Mouse (Mus musculus): Measurements from ENCODE around the gene Ankrd23. TPM values are rescaled to one million over a fixed set of nuclear protein-coding genes. Genes with fewer than 3 reads are reported as not detected.

The Ankrd23 gene
- polyA plus RNA-seq, 1 experiment = 18.0 TPM

DNA sequence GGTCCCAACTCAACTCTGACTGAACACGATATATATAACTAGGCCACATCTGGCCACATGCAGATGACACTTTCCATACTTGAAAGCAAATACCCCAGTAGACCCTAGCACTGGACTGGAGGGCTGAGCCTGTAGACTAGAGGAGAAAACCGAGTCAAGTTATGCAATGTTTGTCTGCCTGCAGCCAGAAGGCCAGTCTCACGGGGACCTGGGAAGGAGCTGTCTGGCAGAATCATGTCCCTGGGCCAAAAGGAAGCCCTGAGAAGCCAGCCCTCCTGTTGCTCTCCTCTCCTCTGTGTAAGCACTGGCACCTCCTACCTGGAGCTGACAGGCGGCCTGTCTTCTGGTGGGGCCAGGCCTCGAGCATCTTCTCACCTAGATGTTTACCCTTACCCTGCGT is 38.7 kb upstream of the Ankrd23 start:
- 67% methylated on average over 6 of the region's 6 CpGs for WGBS
- H3K4me1 ChIP-seq (ENCODE audit: control insufficient read depth, insufficient read depth, low read length) = no peaks in the 10 kb centered on the region
- TF ChIP-seq POLR2A (IDR thresholded peaks at IDR 0.05; ENCODE audit: borderline replicate concordance, control insufficient read depth, low read depth, low read length) (no peak), CTCF (IDR thresholded peaks at IDR 0.05; ENCODE audit: control insufficient read depth, insufficient read depth, low read length) (no peak)
- no peak overlapping the region for H3K4me3 ChIP-seq (replicated peaks; ENCODE audit: control insufficient read depth, low read depth, low read length)
- H3K27ac ChIP-seq (ENCODE audit: control insufficient read depth, insufficient read depth, low read depth, low read length, poor library complexity) = no peak overlapping the region

DNA sequence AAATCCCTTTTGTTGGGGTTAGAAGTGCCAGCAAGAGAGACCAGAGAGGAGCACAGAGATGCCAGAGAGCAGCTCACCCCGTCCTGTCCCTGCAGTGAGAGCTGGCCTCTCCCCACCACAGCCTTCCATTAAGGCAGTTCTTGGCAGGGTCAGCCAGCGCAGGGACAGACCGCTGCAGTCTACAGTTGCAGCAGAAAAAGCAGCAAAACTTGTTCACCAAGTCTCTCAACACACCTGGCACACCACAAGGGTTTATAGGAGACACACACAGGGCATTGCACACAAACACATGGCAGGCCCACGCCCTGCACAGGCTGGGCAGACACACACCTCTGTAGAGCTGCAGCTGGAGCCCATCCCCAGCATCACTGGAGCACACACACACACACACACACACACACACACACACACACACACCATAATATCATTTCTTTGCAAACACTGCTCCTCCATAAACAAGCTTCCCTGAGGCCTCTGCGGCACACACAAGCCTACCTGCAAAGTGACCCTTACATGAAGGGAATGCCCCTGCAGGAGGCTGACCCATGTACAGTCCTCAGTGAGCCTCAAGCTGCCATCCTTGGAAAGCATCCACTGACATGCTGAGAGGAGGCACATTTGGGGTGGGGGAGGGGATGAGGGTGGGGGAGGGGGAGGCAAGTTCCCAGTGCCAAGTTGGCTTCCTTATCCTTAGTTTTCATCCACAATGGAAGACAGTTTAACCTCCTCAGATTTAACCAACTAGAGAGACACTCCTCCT is 37.7 kb upstream of the Ankrd23 start:
- 73% methylated on average over 5 of the region's 5 CpGs for WGBS
- H3K27ac ChIP-seq (ENCODE audit: control insufficient read depth, insufficient read depth, low read depth, low read length, poor library complexity) = no peak overlapping the region
- TF ChIP-seq CTCF (IDR thresholded peaks at IDR 0.05; ENCODE audit: control insufficient read depth, insufficient read depth, low read length) (no peak), POLR2A (IDR thresholded peaks at IDR 0.05; ENCODE audit: borderline replicate concordance, control insufficient read depth, low read depth, low read length) (no peak)
- no peaks in the 10 kb centered on the region for H3K4me1 ChIP-seq (ENCODE audit: control insufficient read depth, insufficient read depth, low read length)
- no peak overlapping the region for H3K4me3 ChIP-seq (replicated peaks; ENCODE audit: control insufficient read depth, low read depth, low read length)

DNA sequence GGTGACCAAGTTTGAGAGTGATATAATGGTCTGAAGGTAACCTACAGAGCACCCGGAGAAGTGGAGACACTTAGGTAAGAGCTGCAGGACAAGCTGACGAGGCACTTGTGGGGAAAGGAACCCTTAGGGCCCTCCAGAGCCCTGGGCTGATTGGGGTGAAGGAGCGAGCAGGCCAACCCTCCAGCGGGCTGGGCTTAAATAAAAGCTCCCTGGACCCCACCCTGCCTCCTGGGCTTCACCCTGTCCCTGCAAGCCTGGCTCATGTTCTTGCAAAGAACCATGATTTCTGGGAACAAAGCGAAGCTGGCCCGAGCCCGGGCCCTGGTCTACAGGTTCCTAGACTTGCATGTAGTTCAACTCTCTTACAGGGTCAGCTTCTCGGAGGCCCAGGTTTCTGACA is 36.8 kb upstream of the Ankrd23 start:
- H3K4me3 ChIP-seq (replicated peaks; ENCODE audit: control insufficient read depth, low read depth, low read length) = no peak overlapping the region
- no peak for TF ChIP-seq CTCF (IDR thresholded peaks at IDR 0.05; ENCODE audit: control insufficient read depth, insufficient read depth, low read length)
- H3K4me1 ChIP-seq (ENCODE audit: control insufficient read depth, insufficient read depth, low read length) = no peaks in the 10 kb centered on the region; the same call in 1 of the 2 replicates
- no peak overlapping the region for H3K27ac ChIP-seq (ENCODE audit: control insufficient read depth, insufficient read depth, low read depth, low read length, poor library complexity)
- 74% methylated on average over 8 of the region's 8 CpGs for WGBS

DNA sequence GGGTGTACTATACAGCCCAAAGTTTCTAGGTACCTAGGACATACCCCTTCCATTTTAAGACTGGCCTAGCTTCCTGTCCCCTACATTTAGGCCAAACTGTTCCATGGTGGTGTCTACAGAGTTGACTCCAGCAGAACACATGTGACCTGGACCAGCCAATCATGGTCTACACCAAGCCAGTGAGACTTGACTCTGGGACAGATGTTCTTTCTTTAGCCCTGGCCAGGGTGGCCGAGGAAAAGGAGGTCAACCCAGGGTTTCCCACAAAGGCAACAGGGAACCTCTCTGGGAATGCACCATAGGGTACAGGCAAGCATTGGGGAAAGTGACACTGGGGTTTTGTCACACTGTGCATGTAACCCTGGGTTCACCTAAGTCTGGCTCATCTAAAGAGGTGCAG is 36.0 kb upstream of the Ankrd23 start:
- TF ChIP-seq CTCF (IDR thresholded peaks at IDR 0.05; ENCODE audit: control insufficient read depth, insufficient read depth, low read length) (no peak), POLR2A (IDR thresholded peaks at IDR 0.05; ENCODE audit: borderline replicate concordance, control insufficient read depth, low read depth, low read length) (no peak)
- Histone ChIP-seq H3K4me3 (replicated peaks; ENCODE audit: control insufficient read depth, low read depth, low read length) (no peak overlapping the region), H3K4me1 (ENCODE audit: control insufficient read depth, insufficient read depth, low read length) (no peaks in the 10 kb centered on the region; the same call in 1 of the 2 replicates), H3K27ac (ENCODE audit: control insufficient read depth, insufficient read depth, low read depth, low read length, poor library complexity) (no peak overlapping the region)
- WGBS = 67% methylated on average over 1 of the region's 1 CpGs

DNA sequence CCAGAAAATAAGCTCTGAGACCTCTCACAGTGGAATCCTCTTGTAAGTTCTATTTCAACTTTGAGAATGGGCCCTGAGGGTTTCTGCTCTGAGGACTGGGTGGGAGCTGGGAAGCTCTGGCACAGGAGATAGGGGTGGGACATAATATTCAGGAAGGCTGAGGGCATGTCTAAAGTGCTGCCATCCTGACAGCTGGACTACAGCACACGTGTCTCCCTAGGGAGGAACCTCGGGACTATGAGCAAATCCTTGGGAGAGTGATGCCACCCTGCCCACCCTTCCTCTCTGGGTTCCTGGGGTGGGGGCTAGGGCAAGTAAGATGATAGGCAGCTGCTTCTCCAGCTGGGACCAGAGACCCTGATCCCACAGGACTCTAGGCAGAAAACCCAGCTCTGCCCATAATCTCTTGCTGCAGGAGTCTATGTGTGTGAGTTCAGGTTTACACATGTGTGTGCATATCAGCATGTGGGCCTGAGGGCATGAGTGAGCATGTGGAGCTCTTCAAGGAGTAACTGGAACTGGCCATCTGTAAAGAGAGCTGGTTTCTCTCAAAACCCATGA is 35.5 kb upstream of the Ankrd23 start:
- Histone ChIP-seq H3K4me3 (replicated peaks; ENCODE audit: control insufficient read depth, low read depth, low read length) (no peak overlapping the region), H3K4me1 (ENCODE audit: control insufficient read depth, insufficient read depth, low read length) (no peaks in the 10 kb centered on the region; the same call in 1 of the 2 replicates), H3K27ac (ENCODE audit: control insufficient read depth, insufficient read depth, low read depth, low read length, poor library complexity) (no peak overlapping the region)
- WGBS = 49% methylated on average over 2 of the region's 2 CpGs
- TF ChIP-seq POLR2A (IDR thresholded peaks at IDR 0.05; ENCODE audit: borderline replicate concordance, control insufficient read depth, low read depth, low read length) (no peak), CTCF (IDR thresholded peaks at IDR 0.05; ENCODE audit: control insufficient read depth, insufficient read depth, low read length) (no peak)

DNA sequence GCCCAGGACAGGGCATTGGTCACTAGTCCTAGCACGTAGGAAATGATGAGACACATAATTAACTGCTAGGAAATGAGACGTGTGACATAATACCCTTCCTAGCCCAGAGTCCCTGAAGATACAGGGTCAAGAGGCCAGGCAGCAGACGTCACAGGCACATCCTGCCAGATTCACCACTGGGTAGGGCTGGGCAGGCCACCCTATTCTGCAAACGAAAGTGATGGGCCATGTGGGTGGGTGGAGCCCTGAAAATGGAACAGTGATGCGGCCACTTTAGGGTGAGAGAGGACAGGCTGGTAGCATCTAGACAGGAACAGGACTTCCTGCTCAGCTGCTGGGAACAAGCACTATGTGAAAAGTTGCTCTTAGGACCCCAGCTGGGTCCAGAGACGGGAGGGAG is 34.9 kb upstream of the Ankrd23 start:
- H3K4me3 ChIP-seq (replicated peaks; ENCODE audit: control insufficient read depth, low read depth, low read length) = no peak overlapping the region
- no peaks in the 10 kb centered on the region; the same call in 1 of the 2 replicates for H3K4me1 ChIP-seq (ENCODE audit: control insufficient read depth, insufficient read depth, low read length)
- WGBS = 11% methylated on average over 6 of the region's 6 CpGs
- TF ChIP-seq POLR2A (IDR thresholded peaks at IDR 0.05; ENCODE audit: borderline replicate concordance, control insufficient read depth, low read depth, low read length) (no peak), CTCF (IDR thresholded peaks at IDR 0.05; ENCODE audit: control insufficient read depth, insufficient read depth, low read length) (no peak)
- no peak overlapping the region for H3K27ac ChIP-seq (ENCODE audit: control insufficient read depth, insufficient read depth, low read depth, low read length, poor library complexity)

DNA sequence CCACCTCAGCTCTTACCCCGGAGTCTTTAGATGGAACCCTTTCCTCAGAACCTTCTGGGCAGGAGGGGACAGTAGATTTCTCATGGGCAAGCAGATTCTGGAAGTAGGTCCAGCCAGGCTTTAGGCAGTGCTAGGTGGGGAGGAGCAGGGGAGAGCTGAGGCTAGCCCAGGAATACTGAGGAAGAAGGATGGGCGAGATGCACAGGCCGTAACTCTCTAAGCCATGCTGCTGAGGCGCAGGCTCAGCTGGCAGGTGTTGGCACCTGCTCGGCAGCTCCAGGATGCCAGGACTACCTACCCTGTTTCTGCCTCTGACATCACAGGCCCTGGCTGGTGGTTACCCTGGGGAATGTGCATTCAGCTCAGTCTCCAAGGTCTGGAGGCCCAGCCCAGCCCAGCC is 33.6 kb upstream of the Ankrd23 start:
- no peak for TF ChIP-seq CTCF (IDR thresholded peaks at IDR 0.05; ENCODE audit: control insufficient read depth, insufficient read depth, low read length)
- Histone ChIP-seq H3K4me3 (replicated peaks; ENCODE audit: control insufficient read depth, low read depth, low read length) (no peak overlapping the region), H3K4me1 (ENCODE audit: control insufficient read depth, insufficient read depth, low read length) (no peaks in the 10 kb centered on the region; the same call in 1 of the 2 replicates), H3K27ac (ENCODE audit: control insufficient read depth, insufficient read depth, low read depth, low read length, poor library complexity) (no peak overlapping the region)
- WGBS = 86% methylated on average over 5 of the region's 5 CpGs

DNA sequence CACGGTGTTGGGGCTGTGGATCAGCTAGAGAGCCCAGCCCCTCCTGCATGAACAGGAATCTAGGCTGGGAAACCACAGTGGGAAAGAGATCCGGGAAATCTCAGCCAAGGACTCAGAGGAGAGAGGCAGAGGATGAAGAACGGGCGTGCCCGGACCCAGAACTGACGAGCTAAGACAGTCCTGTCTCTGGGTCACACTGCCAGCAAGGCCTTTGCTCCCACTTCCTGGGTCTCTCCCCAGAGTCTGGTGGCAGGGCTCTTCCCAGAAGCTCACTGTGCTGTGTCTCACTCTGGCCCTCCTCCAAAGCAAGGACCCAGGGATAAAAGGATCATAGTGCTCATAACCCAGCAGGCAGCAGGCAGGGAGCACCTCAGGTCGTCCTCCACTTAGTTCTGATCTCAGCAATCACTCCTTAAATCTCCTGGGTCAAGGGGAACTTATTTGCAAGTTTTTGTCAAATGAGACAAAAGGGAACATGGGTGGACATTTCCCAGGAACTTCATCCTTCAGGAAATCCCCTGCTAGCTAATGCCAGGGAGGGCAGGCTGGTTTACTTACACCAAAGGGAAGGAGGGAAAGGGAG is 33.1 kb upstream of the Ankrd23 start:
- H3K4me3 ChIP-seq (replicated peaks; ENCODE audit: control insufficient read depth, low read depth, low read length) = no peak overlapping the region
- no peaks in the 10 kb centered on the region; the same call in 1 of the 2 replicates for H3K4me1 ChIP-seq (ENCODE audit: control insufficient read depth, insufficient read depth, low read length)
- WGBS = 41% methylated on average over 7 of the region's 7 CpGs
- H3K27ac ChIP-seq (ENCODE audit: control insufficient read depth, insufficient read depth, low read depth, low read length, poor library complexity) = no peak overlapping the region
- TF ChIP-seq CTCF (IDR thresholded peaks at IDR 0.05; ENCODE audit: control insufficient read depth, insufficient read depth, low read length) (no peak), POLR2A (IDR thresholded peaks at IDR 0.05; ENCODE audit: borderline replicate concordance, control insufficient read depth, low read depth, low read length) (no peak)
